Mouse (Mus musculus) left cerebral cortex, adult 9 months (tissue): ENCODE measurements at regions not wholly inside any gene's neighbourhood (a gene's known extent, or its start where the extent isn't known, plus 50 kb on each side); places are given as distances from the start of the nearest gene placed in this dataset.

ENCODE experiments used
- DNase-seq, 2 experiments: peaks; one replicate each; pipeline ENCODE4 v3.0.0; 2022; ENCODE audit warnings: low spot score in 2 of 2

DNA sequence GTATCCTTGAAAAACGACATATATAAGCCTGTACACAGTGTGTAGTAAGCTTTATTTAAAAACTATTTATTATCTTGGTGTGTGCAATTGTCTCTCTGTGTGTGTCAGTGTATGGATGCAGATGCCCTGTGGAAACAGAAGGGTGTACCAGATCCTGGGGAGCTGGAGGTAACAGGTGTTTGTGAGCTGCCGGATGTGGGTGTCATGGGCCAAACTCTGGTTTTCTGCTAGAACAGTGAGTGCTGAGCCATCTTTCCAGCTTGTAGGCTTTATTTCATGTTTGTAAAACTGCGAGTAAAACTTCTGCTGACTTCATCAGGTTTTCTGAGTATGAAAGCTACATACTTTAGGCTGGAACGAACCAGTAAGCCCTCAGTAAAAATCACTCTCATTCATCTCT is 322.3 kb upstream of the Gm5148 start:
- DNase-seq: no peak

GRCm38 (mm10) chr3:38045989-38046388 is 321.7 kb upstream of the Gm5148 start:
- DNase-seq: no peak

DNA sequence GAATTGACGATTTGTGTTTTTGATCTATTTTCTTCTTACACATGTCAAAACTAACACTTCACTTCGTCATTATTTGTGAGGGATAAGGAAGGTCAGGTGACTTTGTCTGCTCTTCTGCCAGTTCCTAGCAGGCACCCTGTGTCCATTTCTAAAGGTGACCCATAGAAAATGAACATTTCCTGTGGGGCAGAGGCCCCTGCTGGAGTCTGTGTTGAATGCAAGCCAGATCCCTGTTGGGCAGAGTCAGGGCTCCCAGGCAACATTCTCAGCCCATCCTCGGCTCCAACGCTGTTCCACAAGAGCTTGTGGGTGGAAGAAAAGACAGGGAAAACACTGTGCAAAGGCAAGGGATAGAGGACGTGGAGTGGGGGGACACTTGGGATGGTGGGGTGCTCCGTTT is 321.2 kb upstream of the Gm5148 start:
- DNase-seq: no peak

- no peak for DNase-seq
Measured at GRCm38 (mm10) chr3:38044338-38044737, 320.0 kb upstream of the Gm5148 start.

DNA sequence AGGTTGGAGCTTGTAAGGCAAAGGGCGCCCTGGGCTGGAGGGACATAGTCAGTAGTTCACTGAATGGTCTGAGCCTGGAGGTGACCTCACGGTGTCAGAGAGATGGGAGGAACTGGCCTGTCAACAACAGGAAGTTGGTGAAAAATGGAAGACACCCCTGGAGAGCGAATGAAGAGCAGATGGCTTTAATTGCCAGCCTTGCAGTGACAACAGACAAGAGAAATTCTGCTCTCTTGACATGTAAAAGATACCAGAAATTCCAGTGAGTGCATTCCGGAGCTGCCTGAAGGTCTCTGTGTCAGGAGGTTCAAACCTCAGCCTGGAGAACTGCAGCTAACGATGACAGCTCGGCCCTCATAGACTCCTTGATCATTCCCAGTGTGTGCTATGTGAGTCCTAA is 318.3 kb upstream of the Gm5148 start:
- DNase-seq: no peak

DNA sequence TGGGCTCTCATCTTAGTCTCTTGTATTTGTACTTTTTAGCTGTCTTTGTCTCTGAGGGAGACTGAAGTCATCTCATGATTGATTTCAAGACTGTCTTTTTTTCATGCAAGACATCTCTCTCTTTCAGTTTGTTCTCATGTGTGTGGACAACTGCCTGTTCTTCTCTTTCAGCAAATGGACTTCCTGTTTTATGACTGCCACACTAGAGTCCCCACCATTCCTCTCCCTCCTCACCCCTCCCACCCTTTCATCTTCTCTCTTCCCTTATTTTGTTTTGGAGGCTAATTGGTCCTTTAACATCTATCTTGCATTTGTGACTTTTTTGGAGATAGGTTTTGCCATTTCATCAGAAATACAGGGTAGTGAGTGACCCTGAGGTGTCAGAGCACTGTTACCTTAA is 311.8 kb upstream of the Gm5148 start:
- DNase-seq: no peak

- DNase-seq: no peak
Measured at GRCm38 (mm10) chr3:38034138-38034537, 309.8 kb upstream of the Gm5148 start.

DNA sequence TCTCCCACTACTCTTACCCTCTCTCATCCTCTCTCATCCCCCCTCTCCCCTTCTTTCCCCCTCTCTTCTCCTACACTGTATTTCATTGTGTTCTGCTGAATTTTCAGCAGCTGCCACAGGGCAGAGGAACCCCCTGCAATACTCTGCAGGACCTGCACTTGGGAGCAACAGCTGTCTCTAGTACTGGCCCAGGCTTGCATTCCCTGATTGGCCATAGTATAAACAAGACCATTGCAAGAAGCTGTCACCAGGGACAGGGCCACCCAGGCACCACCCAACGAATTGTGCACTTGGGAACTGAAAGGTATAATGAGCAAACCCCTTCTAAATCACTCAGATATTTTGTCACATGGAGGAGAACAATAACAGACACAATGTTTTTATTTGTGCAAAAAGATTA is 290.5 kb upstream of the Gm5148 start:
- DNase-seq: no peak

GRCm38 (mm10) chr3:38009168-38009567 is 284.9 kb upstream of the Gm5148 start:
- DNase-seq: no peak

DNA sequence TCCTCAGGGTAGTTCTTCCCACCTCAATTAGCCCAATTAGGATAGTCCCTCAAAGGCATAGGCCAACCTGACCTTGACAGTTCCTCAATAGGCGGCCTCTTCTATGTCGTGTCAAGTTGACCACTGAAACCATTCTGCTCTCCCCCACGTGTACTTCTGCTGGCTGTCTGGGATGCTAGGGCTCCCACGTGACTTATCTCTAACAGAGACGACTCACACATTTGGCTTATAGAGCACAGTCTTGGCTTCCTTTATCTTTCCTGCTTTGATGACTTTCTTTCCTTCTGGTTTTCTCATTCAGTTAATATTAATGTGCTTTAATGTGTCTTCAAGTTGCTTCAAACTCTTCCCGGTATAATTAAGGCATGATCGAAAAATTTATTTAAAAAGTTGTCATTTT is 284.0 kb upstream of the Gm5148 start:
- no peak for DNase-seq

GRCm38 (mm10) chr3:38007626-38008025 is 283.3 kb upstream of the Gm5148 start:
- DNase-seq: no peak

- no peak for DNase-seq
Measured at GRCm38 (mm10) chr3:38002275-38002674, 278.0 kb upstream of the Gm5148 start.

DNA sequence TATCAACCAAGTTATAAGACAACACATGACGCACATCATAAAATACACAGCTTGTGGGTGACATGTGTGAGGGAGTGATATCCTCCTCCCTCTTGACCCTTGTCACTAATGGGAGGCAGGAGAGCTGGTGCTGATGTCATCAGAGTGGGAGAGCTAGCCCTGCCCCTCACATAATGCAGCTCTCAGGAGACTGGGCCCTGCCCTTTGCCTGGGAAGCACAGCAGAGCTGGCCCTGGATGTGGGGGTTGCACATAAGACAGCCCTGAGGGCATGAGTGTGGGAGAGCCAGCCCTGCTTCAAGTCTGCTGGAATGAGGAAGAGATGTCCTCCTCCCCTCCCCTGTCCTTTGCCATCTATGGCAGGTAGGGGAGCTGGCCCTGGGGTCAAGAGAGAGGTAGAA is 275.5 kb upstream of the Gm5148 start:
- DNase-seq: no peak

DNA sequence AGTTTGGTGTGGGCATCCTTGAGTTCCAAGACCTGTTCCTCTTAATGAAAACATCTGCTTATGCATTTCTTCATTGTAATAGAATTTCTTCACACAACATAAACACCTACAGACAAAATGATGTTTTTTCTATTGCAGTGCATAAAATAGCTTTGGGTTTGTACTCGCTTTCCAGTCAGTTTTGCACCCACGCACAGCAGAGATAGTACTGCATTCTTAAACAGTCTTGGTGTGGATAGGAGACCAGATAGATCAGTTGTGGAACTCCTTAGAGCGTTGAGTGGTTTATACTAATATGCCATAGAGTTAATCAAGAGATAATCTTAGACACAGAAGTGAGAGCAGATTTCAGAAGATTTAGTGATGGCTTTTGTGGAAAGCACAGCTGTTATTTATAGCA is 273.7 kb upstream of the Gm5148 start:
- peak in 1 of 2 experiments; percentile 28 for DNase-seq

DNA sequence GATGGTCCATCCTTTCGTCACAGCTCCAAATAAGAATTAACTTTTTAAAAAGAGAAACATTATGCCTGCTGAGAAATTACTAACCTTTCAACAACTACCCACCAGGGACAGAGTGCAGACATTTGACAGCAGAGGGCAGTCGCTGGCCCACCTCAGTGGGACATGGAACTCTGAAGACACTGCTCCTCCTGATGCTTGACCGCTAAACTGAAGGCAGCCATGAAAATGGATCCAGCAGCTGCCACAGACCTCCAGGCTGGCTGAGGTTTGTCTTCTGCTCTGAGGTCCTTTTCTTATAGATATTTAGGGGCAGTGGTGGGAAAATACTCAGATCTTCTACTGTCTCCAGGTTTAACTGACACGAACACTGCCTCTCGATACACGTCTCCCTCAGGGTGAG is 265.7 kb upstream of the Gm5148 start:
- no peak for DNase-seq

GRCm38 (mm10) chr3:37987775-37988505 is 263.6 kb upstream of the Gm5148 start:
- no peak for DNase-seq

DNA sequence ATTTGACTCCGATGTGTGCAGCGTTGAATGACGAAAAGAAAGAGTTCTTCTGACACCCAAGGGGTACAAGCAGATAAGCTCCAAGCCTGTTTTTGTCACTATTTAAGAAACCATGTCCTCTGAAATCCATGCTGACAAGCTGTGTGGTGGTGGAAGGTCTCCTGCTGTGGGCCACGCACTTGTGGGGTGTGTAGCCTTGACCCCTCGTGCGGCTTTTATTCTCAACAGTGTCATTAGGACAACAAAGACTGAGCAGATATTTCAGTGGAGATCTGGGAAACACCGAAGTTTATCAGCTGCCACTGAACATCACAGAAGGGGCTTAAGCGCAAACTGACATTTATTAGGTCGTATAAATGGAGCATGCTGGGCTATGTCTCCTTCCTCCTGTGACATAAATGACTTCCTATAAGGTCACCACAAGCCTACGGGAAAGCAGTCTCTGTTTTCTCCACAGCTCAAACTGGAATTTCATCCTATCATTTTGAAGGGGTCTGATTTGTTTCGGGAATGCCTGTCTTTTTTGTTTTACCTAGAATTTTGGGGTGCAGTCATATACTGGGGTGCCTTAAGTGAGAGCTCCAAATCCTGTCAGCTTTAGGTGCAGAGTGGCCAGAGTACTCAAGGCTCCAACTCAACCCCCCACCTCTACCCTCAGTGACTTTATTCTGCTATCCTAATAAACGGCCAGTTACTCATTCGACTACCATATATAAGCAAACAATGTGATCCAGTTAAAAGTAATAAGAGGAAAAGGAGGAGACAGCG is 262.9 kb upstream of the Gm5148 start:
- no peak for DNase-seq

DNA sequence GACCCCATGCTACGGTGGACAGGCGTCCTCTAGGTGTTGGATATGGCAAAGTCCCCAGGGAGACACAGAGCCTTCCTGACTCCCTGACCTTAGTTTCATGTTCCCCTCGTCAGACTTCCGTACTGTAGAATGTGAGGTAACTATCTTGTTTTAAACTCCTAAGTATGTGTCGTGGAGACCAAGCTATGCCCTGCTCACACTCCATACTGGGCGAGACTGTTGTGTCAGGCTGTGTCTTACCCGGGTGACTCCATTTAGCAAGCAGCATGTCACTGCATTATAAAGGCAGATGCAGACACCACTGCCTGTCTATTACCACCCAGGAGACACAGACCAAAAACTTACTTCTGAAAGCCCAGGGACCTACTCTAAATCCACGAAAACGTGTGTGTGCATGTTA is 260.4 kb upstream of the Gm5148 start:
- DNase-seq: no peak

DNA sequence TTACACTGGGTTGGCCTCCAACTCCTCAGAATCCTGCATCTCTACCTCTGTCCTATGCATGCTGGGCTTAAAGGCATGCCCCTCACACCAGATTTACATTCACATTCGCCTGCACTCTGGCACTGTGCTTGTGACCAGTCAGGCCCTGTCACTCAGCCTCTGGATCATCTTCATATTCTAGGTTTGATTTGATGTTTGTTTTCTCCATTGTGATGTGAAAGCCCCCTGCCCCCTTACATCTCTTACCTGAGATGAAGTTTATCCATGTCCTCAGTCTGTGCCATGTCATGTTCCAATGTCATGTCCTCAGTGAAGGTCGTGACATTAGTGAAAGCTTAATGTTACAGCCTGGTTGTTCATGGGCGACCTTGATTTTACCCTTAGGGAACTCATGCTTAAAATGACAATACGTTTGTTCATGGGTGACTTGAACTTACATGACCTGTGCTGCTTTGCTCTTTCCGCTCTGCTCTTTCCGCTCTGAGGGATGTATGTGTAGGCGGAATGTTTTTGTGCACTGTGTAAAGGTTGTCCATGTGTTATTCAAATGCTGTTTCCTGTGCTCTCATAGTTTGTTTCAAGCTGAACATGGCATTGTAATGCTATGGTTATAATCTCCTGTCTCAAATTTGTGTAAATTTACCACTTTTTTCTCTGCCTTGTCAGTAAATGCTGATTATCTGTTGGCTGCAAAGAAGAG is 257.3 kb upstream of the Gm5148 start:
- DNase-seq: no peak

DNA sequence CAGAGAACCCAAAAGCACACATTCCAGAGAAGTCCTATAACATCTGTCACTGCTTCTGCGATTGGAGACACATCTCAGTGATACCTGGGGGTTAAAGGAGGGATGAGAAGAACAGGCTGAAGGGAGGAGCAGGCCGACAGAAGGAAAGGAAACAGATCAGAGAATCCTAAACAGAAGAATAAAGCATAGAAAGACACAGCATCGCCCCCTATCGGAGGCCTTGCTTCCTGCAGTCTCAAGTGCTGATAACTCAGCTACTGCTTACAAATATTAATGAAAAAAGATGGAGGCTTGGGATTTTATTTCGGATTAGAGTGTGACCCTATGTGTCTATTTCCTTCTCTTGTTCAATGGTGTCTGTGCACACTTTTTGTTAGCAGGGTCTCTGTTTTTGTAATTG is 255.6 kb upstream of the Gm5148 start:
- no peak for DNase-seq

DNA sequence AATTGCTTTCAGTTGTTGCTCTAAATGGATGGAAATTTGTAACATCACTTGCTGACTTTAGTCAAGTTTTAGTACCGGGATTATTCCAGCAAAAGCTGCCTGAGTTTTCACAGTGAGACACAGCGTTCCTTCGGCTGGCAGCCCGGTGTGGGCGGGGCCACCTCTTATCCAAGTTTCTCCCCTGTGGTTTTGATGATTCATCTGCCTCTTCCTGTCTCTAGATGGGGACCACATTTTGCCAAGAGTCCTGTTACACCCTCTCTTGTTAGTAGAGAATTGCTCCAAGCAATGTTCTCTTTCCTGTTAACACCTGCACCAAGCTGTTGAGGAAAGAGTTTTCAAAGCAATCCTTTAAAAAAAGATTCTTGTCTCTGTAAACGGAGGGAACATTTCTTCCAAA is 254.2 kb upstream of the Gm5148 start:
- DNase-seq: peak; percentile 55 to 88

GRCm38 (mm10) chr3:37977453-37977852 is 253.2 kb upstream of the Gm5148 start:
- no peak for DNase-seq

- peak in 1 of 2 experiments; percentile 6 for DNase-seq
Measured at GRCm38 (mm10) chr3:37976566-37976965, 252.3 kb upstream of the Gm5148 start.
